In genomic region chr6:115932391-115932790, GRCm38 (mm10) we compare ENCODE assay signal across 27 mouse cellular contexts. TPM values are rescaled to one million over a fixed set of nuclear protein-coding genes. Genes with fewer than 3 reads are reported as not detected.
"Had no signal": no experiment of that assay in that cellular context is flagged by ENCODE, and none has a peak within 500 bp of the region (broad histone marks: within the 10 kb centered on the region; RNA-seq: fewer than 3 reads in every experiment).

No protein-coding gene starts in this region.

- DNase-seq: kidney, adult 18-20 months; kidney, adult 9 months; kidney, postnatal 25 days; liver, embryonic 13.5 days; lung, adult 2 months; lung, postnatal 36 days; right cerebral cortex, adult 18-20 months; right cerebral cortex, postnatal 14 days; right cerebral cortex, postnatal 4 days; spleen, adult 18-20 months; thymus, postnatal 25 days had no signal

- H3K4me3 ChIP-seq: limb, embryonic 10.5 days; limb, embryonic 13.5 days; liver, embryonic 13.5 days; megakaryocyte, embryonic 14.5 days; midbrain, embryonic 10.5 days; midbrain, embryonic 13.5 days; myocyte; neural tube, embryonic 13.5 days; stomach, embryonic 15.5 days had no signal

- H3K27ac ChIP-seq: kidney, postnatal 0 days; limb, embryonic 10.5 days; limb, embryonic 13.5 days; liver, embryonic 13.5 days; midbrain, embryonic 10.5 days; midbrain, embryonic 13.5 days; neural tube, embryonic 13.5 days; stomach, embryonic 15.5 days had no signal

RNA-seq across cellular contexts. Expression of gene Rho, which starts 0.8 kb away (rescaled TPM):
- total RNA-seq: liver, adult 2 months; monocyte, adult 5-6 weeks had no signal

RNA-seq across cellular contexts. Expression of gene H1foo, which starts 12.3 kb away (rescaled TPM):
- total RNA-seq: layer of hippocampus, adult 8-10 months; layer of hippocampus, postnatal 10 days; left cerebral cortex, adult 8-10 months; left cerebral cortex, postnatal 25 days; liver, adult 2 months; monocyte, adult 5-6 weeks; neutrophil, adult 5-6 weeks had no signal
